Mouse (Mus musculus) CD4-positive, CD25-positive, alpha-beta regulatory T cell (primary cell): ENCODE measurements around the gene Ppp1r13l. TPM values are rescaled to one million over a fixed set of nuclear protein-coding genes. Genes with fewer than 3 reads are reported as not detected.

ENCODE experiments used
- polyA plus RNA-seq: library from polyadenylated mRNA; unstranded; fragments of 100-300 nt; shearing (Covaris generic); gene quantifications from one replicate; pipeline ENCODE4 v1.2.1, GENCODE M21; 2017

The Ppp1r13l gene
- 0.38 TPM for polyA plus RNA-seq

GRCm38 (mm10) chr7:19359299-19359891 is at the start of gene Ppp1r13l, which contains the start of gene Cd3eap:
Gene Ppp1r13l, plus strand, starts transcription at chr7:19359749.
Gene Cd3eap, minus strand, starts transcription at chr7:19359483.

GRCm38 (mm10) chr7:19309884-19310641 is 49.5 kb upstream of the Ppp1r13l start, which contains the start of gene Fosb:
Gene Fosb, minus strand, starts transcription at chr7:19310051.

GRCm38 (mm10) chr7:19344237-19344847 is 15.2 kb upstream of the Ppp1r13l start, which contains the start of gene Ercc1:
Gene Ercc1, plus strand, starts transcription at chr7:19344778.

GRCm38 (mm10) chr7:19381377-19382165 is 22.0 kb downstream of the Ppp1r13l start, which contains the start of gene Ercc2:
Gene Ercc2, plus strand, starts transcription at chr7:19382010.

GRCm38 (mm10) chr7:19403731-19404296 is 44.3 kb downstream of the Ppp1r13l start, which contains the start of gene Klc3:
Gene Klc3, minus strand, starts transcription at chr7:19404104.

GRCm38 (mm10) chr7:19404476-19404875 is 44.9 kb downstream of the Ppp1r13l start, which contains the start of gene Ckm:
Gene Ckm, plus strand, starts transcription at chr7:19404776.

Other genes with a start within 250 kb of the Ppp1r13l start
- 0.31 TPM for gene Gm4969, start 241.4 kb upstream of the Ppp1r13l start, polyA plus RNA-seq
- gene Fbxo46, start 239.9 kb upstream of the Ppp1r13l start, polyA plus RNA-seq = 24.0 TPM
- gene Qpctl, start 210.5 kb upstream of the Ppp1r13l start, polyA plus RNA-seq = 13.9 TPM
- 39.9 TPM for gene Snrpd2, start 210.0 kb upstream of the Ppp1r13l start, polyA plus RNA-seq
- 0.10 TPM for gene Gipr, start 193.6 kb upstream of the Ppp1r13l start, polyA plus RNA-seq
- gene Eml2, start 183.3 kb upstream of the Ppp1r13l start, polyA plus RNA-seq = 24.7 TPM
- gene Gpr4, start 147.2 kb upstream of the Ppp1r13l start, polyA plus RNA-seq = 0.20 TPM
- 22.4 TPM for gene Opa3, start 131.4 kb upstream of the Ppp1r13l start, polyA plus RNA-seq
- 303 TPM for gene Vasp, start 87.9 kb upstream of the Ppp1r13l start, polyA plus RNA-seq
- gene Ppm1n, start 79.7 kb upstream of the Ppp1r13l start, polyA plus RNA-seq = 2.4 TPM
- gene Rtn2, start 77.1 kb upstream of the Ppp1r13l start, polyA plus RNA-seq = 0.34 TPM
- 0.72 TPM for gene Fosb, start 49.7 kb upstream of the Ppp1r13l start, polyA plus RNA-seq
- 77.0 TPM for gene Ercc1, start 15.0 kb upstream of the Ppp1r13l start, polyA plus RNA-seq
- 14.5 TPM for gene Cd3eap, start 266 bp upstream of the Ppp1r13l start, polyA plus RNA-seq
- 9.2 TPM for gene Ercc2, start 22.3 kb downstream of the Ppp1r13l start, polyA plus RNA-seq
- 27.0 TPM for gene Klc3, start 44.4 kb downstream of the Ppp1r13l start, polyA plus RNA-seq
- 0.19 TPM for gene Ckm, start 45.0 kb downstream of the Ppp1r13l start, polyA plus RNA-seq
- 9.0 TPM for gene Mark4, start 99.1 kb downstream of the Ppp1r13l start, polyA plus RNA-seq
- gene Exoc3l2, start 103.6 kb downstream of the Ppp1r13l start, polyA plus RNA-seq = not detected
- gene Bloc1s3, start 148.6 kb downstream of the Ppp1r13l start, polyA plus RNA-seq = 11.3 TPM
- gene Trappc6a, start 148.6 kb downstream of the Ppp1r13l start, polyA plus RNA-seq = 123 TPM
- gene Nkpd1, start 158.1 kb downstream of the Ppp1r13l start, polyA plus RNA-seq = not detected
- gene Ppp1r37, start 203.3 kb downstream of the Ppp1r13l start, polyA plus RNA-seq = 18.0 TPM
- 1.4 TPM for gene Zfp296, start 217.5 kb downstream of the Ppp1r13l start, polyA plus RNA-seq
- gene Gemin7, start 217.8 kb downstream of the Ppp1r13l start, polyA plus RNA-seq = 120 TPM
- gene Clasrp, start 244.7 kb downstream of the Ppp1r13l start, polyA plus RNA-seq = 75.0 TPM